Mouse (Mus musculus) erythroblast, embryonic 14.5 days (primary cell): ENCODE data around the gene Rd3l.

Experiments
- GATA1 ChIP-seq: IDR thresholded peaks from 2 replicates; pipeline ENCODE4 v1.6.1; 2012; ENCODE audit warnings: low read length, inconsistent platforms, mixed read lengths
- TAL1 ChIP-seq: IDR thresholded peaks from 3 replicates; pipeline ENCODE4 v1.6.1; 2012; ENCODE audit warnings: low read length, inconsistent platforms, mixed read lengths

DNA sequence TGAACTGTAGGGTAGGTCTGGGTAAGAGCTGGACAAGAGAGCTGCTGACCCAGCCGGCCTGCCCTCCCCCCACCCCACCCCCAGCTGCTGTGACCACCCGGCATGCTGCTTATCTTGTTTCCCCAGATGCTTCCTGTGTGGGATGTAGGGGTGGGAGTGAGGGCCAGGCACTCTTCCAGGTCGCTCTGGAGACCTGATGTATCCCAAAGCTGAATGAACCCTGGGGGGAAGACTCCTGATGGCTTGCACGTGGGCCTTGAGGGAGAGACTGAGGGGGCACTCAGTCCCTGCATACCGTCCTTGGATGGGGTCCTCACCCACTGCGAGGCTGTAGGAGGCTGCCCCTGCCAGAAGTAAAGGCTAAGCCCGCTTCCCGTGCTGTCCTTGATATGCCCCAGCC is 36.0 kb downstream of the Rd3l start:
- TF ChIP-seq TAL1 (no peak), GATA1 (no peak)
